Mouse (Mus musculus) layer of hippocampus, postnatal 36 days (tissue): ENCODE data around the gene Oas1e. TPM values are rescaled to one million over a fixed set of nuclear protein-coding genes. Genes with fewer than 3 reads are reported as not detected.
A peak's percentile ranks its signal among the peaks of the same experiment; 100 is the strongest.

Experiments
- DNase-seq, 2 experiments: peaks; one replicate each; pipeline ENCODE4 v3.0.0; 2022
- total RNA-seq, 2 experiments: library from RNA; stranded (reverse); gene quantifications; 2 replicates each; pipeline ENCODE4 v1.2.3; 2021

Oas1e gene
- total RNA-seq, 2 experiments from 2014 or later, result not detected

DNA sequence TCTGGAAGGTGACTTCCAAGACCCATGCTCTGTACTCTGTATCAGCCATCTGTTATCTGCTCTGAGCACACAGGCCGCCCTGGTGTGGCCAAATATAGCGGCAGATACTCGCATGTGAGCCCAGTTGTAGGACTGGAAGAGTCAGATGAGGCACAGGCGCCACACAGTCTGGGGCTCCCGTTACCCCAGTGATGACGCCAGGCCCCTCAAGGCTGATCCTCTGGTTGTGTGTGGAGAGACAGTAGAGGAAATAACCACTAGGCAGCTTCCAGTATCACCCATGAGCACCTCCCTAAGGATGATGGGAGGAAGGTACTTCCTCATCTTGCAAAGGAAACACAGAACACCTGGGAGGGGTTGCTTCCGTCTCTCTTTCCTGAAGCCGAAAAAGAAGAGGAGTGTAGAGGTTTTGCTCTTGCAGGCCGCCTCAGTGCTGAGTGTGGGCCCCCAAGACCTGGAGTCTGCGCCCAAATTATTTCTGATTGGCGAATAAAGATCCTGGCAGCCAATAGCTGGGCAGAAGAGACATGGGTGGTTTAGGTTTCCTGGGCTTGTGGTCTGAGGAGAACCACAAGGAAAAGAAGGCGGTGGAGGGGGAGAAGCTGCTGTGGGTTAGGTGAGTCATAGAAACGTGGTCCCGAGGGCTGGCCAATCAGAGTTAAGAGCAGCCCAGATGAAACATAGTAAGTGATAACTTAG lies 19.9 kb downstream of the Oas1e start:
- DNase-seq, result no peak

DNA sequence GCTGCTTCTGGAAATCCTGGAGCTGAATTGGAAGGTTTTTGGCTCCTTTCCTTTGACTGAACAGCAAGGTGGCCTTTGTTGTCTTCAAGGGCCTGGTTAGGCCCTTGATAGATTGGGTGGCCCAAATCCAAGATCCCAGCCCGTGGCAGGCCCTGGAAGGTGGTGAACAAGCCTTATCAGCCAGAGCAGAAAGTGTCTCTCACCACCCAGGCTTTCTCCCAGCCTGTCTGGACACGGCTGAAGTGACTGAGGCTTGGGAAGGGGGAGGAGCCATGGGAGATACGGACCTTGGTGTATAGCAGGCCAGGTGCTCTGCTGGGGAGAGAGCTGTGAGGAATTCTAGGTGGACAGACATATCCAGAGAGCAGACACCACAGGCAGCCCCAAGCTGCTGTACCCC lies 25.9 kb downstream of the Oas1e start:
- DNase-seq, result no peak

DNA sequence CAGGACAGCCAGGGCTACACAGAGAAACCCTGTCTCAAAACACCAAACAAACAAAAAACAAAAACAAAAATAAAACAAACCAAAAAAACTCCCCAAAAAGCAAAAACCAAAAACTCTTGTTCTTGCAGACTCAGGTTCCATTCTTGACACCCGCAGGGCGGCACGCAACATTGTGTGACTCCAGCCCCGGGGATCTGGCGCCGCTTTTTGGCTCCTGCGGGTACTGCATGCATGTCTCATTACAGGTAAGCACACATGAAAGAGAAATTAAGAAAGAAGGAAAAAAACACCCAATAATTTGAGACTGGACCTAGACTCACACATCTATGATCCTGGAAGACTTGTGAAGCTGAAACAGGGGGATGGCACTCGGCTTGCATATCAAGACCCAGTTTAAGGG lies 30.3 kb downstream of the Oas1e start:
- no peak for DNase-seq

DNA sequence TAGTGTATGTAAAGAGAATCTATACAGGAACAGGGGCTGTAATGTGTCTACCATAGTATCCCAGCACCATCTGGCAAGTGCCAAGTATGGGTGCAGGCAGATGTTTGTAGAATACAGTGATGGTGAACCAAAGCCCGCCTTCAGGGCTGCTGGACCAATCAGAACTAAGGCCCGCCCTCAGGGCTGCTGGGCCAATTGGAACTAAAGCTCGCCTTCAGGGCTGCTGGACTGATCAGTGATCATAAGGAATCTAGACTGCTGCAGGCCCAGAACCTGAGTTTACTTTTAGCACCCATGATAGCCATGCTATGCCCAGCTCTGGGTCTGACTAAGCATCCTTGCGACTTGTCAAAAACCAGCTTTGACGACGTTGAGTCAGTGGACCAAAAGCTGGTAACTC lies 33.4 kb downstream of the Oas1e start:
- no peak for DNase-seq

DNA sequence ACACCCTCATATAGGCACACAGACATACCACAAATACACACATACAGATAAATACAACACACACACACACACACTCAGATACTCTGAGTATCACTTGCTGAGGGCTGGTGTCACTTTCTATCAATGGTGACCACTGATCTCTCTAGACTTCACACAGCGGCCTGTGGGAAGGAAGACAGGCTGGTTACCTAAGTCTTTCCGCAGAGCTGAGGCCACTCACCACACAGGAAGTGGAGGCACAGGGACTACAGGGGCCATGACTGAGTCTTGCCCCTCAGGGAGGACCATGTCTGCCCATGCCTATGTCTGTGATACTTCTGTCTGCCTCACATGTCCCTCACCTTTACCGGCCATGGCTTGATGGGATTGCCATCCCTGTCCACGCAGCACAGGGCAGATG lies 41.1 kb downstream of the Oas1e start:
- no peak for DNase-seq

DNA sequence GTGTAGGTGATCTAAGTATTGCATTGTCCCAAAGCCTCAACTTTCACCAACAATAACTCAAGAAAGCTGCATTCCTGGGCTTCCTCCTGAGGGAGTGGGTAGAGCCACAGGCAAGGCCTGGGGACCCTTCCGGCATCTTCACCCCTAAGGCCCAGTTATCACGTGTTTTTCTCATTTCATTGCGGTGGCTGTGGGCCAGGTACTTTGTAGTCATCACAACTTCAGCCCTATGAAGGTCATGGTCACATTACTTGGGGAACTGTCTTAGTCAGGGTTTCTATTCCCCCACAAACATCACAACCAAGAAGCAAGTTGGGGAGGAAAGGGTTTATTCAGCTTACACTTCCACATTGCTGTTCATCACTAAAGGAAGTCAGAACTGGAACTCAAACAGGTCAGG lies 42.5 kb downstream of the Oas1e start:
- DNase-seq, result no peak

DNA sequence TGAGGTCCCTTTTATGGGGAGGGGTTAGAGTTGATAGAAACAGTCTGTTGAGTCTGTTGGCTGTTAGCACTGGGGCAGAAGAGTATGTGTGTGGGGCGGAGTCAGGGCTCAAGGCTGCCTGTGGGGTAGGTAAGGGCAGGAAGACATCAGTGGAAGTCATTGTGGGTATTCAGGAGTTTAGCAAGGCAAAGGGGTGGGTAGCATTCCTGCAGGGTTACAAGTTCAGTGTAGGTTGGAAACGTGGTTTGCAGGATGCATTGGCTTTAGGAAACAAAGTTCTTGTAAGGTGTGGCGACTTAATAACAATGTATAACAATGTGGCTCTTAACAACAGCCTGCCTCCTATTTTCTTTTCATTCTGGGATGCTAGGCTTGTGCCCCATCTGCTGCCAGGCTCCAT lies 44.1 kb downstream of the Oas1e start:
- no peak for DNase-seq

DNA sequence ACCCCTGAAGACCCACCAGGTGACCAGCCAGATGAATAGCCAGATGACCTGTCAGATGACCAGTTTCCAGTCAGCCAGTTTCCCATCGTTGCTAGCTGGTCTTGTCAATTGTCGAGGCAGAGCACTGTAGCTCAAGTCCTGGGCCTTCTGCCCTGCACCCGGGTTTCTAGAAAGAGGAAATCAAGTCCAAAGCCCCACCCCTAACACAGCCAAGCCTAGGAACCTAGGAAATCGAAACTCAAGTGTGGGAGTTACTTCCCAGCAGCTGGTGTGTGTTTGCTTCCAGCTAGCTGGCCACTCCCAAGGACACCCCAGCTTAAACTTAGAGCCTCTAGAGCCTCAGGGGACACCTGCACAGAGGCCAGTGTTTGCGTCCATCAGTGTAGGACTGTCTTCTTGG lies 45.6 kb downstream of the Oas1e start, which contains the start of gene Oas2:
Gene Oas2, minus strand, starts transcription at position 166 of the 400 bp plus-strand sequence.
- DNase-seq, result no peak

DNA sequence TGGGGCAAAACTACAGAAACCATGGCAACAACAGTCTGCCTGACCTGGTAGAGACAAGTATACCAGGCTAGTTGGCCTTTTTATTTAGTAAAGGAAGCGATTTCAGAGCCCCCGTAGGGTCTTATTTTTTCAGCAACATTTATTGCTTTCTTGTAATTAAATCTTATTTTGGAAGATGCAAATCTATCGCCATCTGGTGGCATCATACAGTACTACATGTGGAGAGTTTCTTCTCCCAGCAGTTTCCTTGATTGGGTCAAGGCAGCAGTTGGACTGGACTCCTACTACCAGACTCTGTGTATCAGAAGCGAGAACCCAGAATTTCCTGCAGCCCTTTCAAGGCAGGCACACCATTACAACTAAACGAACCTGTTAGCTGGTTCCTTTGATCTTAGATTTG lies 48.9 kb downstream of the Oas1e start:
- peak; percentile 16 to 45 for DNase-seq

DNA sequence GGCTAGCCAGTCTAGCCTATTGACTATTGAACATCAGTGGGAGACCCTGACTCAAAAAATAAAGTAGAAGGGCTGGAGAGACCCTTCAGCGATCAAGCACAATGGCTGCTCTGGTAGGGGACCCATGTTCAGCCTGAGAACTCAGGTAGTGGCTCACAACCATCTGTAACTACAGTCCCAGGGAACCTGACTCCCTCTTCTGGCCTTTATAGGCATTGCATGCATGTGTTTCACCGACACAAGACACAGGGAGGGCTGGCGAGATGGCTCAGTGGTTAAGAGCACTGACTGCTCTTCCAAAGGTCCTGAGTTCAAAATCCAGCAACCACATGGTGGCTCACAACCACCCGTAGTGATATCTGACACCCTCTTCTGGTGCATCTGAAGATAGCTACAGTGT lies 53.2 kb downstream of the Oas1e start:
- no peak for DNase-seq

Other genes with a start within 250 kb of the Oas1e start
- 10 to 100 TPM; 35.0 to 36.4 TPM for gene Tpcn1, start 206.9 kb downstream of the Oas1e start, total RNA-seq
- 1 to 10 TPM in 1 of 2 experiments, under 1 TPM in 1; 0.35 to 1.2 TPM for gene Iqcd, start 206.5 kb downstream of the Oas1e start, total RNA-seq
- gene Rita1, start 182.9 kb downstream of the Oas1e start, total RNA-seq, result 10 to 100 TPM; 29.1 to 29.6 TPM
- gene Ddx54, start 182.8 kb downstream of the Oas1e start, total RNA-seq, result 10 to 100 TPM; 34.4 to 39.5 TPM
- under 1 TPM in 1 of 2 experiments, not detected in 1; 0.77 TPM for gene Cfap73, start 161.3 kb downstream of the Oas1e start, total RNA-seq
- 10 to 100 TPM; 91.6 to 92.0 TPM for gene Rasal1, start 146.7 kb downstream of the Oas1e start, total RNA-seq
- gene Dtx1, start 83.6 kb downstream of the Oas1e start, total RNA-seq, result 10 to 100 TPM; 70.7 TPM
- under 1 TPM in 1 of 2 experiments, not detected in 1; 0.30 TPM for gene Oas2, start 45.7 kb downstream of the Oas1e start, total RNA-seq
- gene Oas3, start 17.9 kb downstream of the Oas1e start, total RNA-seq, result not detected
- gene Oas1c, start 17.0 kb upstream of the Oas1e start, total RNA-seq, result under 1 TPM in 1 of 2 experiments, not detected in 1; 0.27 TPM
- not detected for gene Oas1f, start 51.8 kb upstream of the Oas1e start, total RNA-seq
- not detected for gene Oas1h, start 65.9 kb upstream of the Oas1e start, total RNA-seq
- not detected for gene Oas1g, start 92.1 kb upstream of the Oas1e start, total RNA-seq
- gene Oas1a, start 112.0 kb upstream of the Oas1e start, total RNA-seq, result not detected
- gene Oas1d, start 119.0 kb upstream of the Oas1e start, total RNA-seq, result not detected
- 100 to 1,000 TPM; 207 to 220 TPM for gene Rph3a, start 214.6 kb upstream of the Oas1e start, total RNA-seq